Mouse (Mus musculus): ENCODE data around the gene Trpm6. TPM values are rescaled to one million over a fixed set of nuclear protein-coding genes. Genes with fewer than 3 reads are reported as not detected.

Trpm6 gene
- polyA plus RNA-seq, 1 experiment from 2014 or later: 0.36 TPM

- no peaks in the 10 kb centered on the region for H3K9me3 ChIP-seq (replicated peaks; ENCODE audit: control insufficient read depth, low read length)
- H3K27me3 ChIP-seq (replicated peaks; ENCODE audit: control insufficient read depth, insufficient read depth, low read length): no peaks in the 10 kb centered on the region
- H3K36me3 ChIP-seq (ENCODE audit: control insufficient read depth, insufficient read depth, low read length): no peaks in the 10 kb centered on the region
- no peaks in the 10 kb centered on the region for H3K4me1 ChIP-seq (ENCODE audit: control insufficient read depth, insufficient read depth, low read length)
- no peak overlapping the region for H3K4me3 ChIP-seq (ENCODE audit: low read depth, low read length)
- no peak overlapping the region for H3K9ac ChIP-seq (ENCODE audit: low read length)
- no peak for ATAC-seq
- no peak for DNase-seq (ENCODE audit: low spot score)
- no peak overlapping the region for H3K4me2 ChIP-seq (ENCODE audit: low read length)
- 90% methylated on average over 2 of the region's 2 CpGs for WGBS
- H3K27ac ChIP-seq (ENCODE audit: low read depth, low read length): no peak overlapping the region
Measured at GRCm38 (mm10) chr19:18725186-18725585, 24.6 kb upstream of the Trpm6 start.

- Histone ChIP-seq H3K27me3 (replicated peaks; ENCODE audit: control insufficient read depth, insufficient read depth, low read length) (no peaks in the 10 kb centered on the region), H3K9ac (ENCODE audit: low read length) (no peak overlapping the region), H3K4me2 (ENCODE audit: low read length) (no peak overlapping the region), H3K27ac (ENCODE audit: low read depth, low read length) (no peak overlapping the region), H3K36me3 (ENCODE audit: control insufficient read depth, insufficient read depth, low read length) (no peaks in the 10 kb centered on the region), H3K4me3 (ENCODE audit: low read depth, low read length) (no peak overlapping the region), H3K9me3 (replicated peaks; ENCODE audit: control insufficient read depth, low read length) (no peaks in the 10 kb centered on the region), H3K4me1 (ENCODE audit: control insufficient read depth, insufficient read depth, low read length) (no peaks in the 10 kb centered on the region)
- WGBS: 85% methylated on average over 7 of the region's 7 CpGs
- DNase-seq (ENCODE audit: low spot score) (no peak), ATAC-seq (no peak)
Measured at GRCm38 (mm10) chr19:18730255-18730654, 19.5 kb upstream of the Trpm6 start.

DNA sequence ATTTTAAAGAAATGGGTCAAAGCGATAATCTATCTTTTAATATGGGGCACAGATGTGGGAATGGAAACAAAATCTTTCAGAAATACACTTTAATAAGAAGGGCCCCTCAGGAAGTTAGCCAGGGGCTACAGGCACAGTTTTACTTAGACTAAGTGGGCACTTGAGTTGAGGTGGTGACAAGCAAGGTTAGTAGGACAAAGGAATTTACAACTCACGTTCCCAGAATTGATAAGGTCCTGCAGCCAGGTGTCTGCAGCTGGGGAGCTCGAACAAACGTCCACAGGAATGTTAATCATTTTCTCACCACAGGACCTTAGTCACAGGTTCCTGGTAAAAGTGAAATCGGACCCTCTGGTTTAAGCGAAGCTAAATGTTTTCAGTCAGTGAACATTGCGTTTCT is 18.7 kb upstream of the Trpm6 start:
- no peaks in the 10 kb centered on the region for H3K9me3 ChIP-seq (replicated peaks; ENCODE audit: control insufficient read depth, low read length)
- ATAC-seq: no peak
- H3K4me3 ChIP-seq (ENCODE audit: low read depth, low read length): no peak overlapping the region
- no peaks in the 10 kb centered on the region for H3K4me1 ChIP-seq (ENCODE audit: control insufficient read depth, insufficient read depth, low read length)
- H3K27ac ChIP-seq (ENCODE audit: low read depth, low read length): no peak overlapping the region
- WGBS: 66% methylated on average over 7 of the region's 7 CpGs
- H3K4me2 ChIP-seq (ENCODE audit: low read length): no peak overlapping the region
- H3K27me3 ChIP-seq (replicated peaks; ENCODE audit: control insufficient read depth, insufficient read depth, low read length): no peaks in the 10 kb centered on the region
- H3K36me3 ChIP-seq (ENCODE audit: control insufficient read depth, insufficient read depth, low read length): no peaks in the 10 kb centered on the region
- no peak for DNase-seq (ENCODE audit: low spot score)
- no peak overlapping the region for H3K9ac ChIP-seq (ENCODE audit: low read length)

DNA sequence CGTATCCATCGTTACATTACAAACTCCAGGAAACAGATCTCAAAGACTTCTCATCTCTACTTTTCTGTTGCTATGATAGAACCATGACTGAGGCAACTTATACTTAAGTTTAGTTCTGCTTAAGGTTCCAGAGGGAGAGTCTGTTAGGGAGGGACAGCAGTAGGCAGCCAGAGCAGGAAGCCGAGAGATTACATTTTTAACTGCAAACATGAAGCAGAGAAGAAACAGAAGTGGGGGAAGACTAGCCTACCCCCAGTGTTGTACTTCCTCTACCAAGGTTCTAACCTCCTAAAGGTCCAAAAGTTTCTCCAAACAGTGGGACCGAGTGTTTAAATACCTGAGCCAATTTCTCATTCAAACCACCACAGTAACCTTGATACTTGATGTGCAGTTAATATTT is 13.9 kb upstream of the Trpm6 start:
- WGBS: 93% methylated on average over 4 of the region's 4 CpGs
- no peak for DNase-seq (ENCODE audit: low spot score)

GRCm38 (mm10) chr19:18739146-18739545 is 10.6 kb upstream of the Trpm6 start:
- Histone ChIP-seq H3K9ac (ENCODE audit: low read length) (no peak overlapping the region), H3K9me3 (replicated peaks; ENCODE audit: control insufficient read depth, low read length) (no peaks in the 10 kb centered on the region), H3K27me3 (replicated peaks; ENCODE audit: control insufficient read depth, insufficient read depth, low read length) (no peaks in the 10 kb centered on the region), H3K4me3 (ENCODE audit: low read depth, low read length) (no peak overlapping the region), H3K4me2 (ENCODE audit: low read length) (no peak overlapping the region), H3K36me3 (ENCODE audit: control insufficient read depth, insufficient read depth, low read length) (no peaks in the 10 kb centered on the region), H3K4me1 (ENCODE audit: control insufficient read depth, insufficient read depth, low read length) (no peaks in the 10 kb centered on the region), H3K27ac (ENCODE audit: low read depth, low read length) (no peak overlapping the region)
- DNase-seq (ENCODE audit: low spot score): no peak
- ATAC-seq: no peak
- 85% methylated on average over 7 of the region's 7 CpGs for WGBS

More for the DNA sequence above, 13.9 kb upstream of the Trpm6 start:
- Histone ChIP-seq H3K27ac (ENCODE audit: low read depth, low read length) (no peak overlapping the region), H3K4me1 (ENCODE audit: control insufficient read depth, insufficient read depth, low read length) (no peaks in the 10 kb centered on the region), H3K4me3 (ENCODE audit: low read depth, low read length) (no peak overlapping the region), H3K27me3 (replicated peaks; ENCODE audit: control insufficient read depth, insufficient read depth, low read length) (no peaks in the 10 kb centered on the region), H3K36me3 (ENCODE audit: control insufficient read depth, insufficient read depth, low read length) (no peaks in the 10 kb centered on the region), H3K4me2 (ENCODE audit: low read length) (no peak overlapping the region), H3K9me3 (replicated peaks; ENCODE audit: control insufficient read depth, low read length) (no peaks in the 10 kb centered on the region), H3K9ac (ENCODE audit: low read length) (no peak overlapping the region)
- no peak for ATAC-seq

- no peaks in the 10 kb centered on the region for H3K27me3 ChIP-seq (replicated peaks; ENCODE audit: control insufficient read depth, insufficient read depth, low read length)
- no peak overlapping the region for H3K27ac ChIP-seq (ENCODE audit: low read depth, low read length)
- DNase-seq (ENCODE audit: low spot score): no peak
- no peak for ATAC-seq
- H3K4me1 ChIP-seq (ENCODE audit: control insufficient read depth, insufficient read depth, low read length): no peaks in the 10 kb centered on the region
- 88% methylated on average over 5 of the region's 5 CpGs for WGBS
- no peaks in the 10 kb centered on the region for H3K36me3 ChIP-seq (ENCODE audit: control insufficient read depth, insufficient read depth, low read length)
- H3K4me2 ChIP-seq (ENCODE audit: low read length): no peak overlapping the region
- no peak overlapping the region for H3K4me3 ChIP-seq (ENCODE audit: low read depth, low read length)
- H3K9ac ChIP-seq (ENCODE audit: low read length): no peak overlapping the region
- no peaks in the 10 kb centered on the region for H3K9me3 ChIP-seq (replicated peaks; ENCODE audit: control insufficient read depth, low read length)
Measured at GRCm38 (mm10) chr19:18743946-18744345, 5.8 kb upstream of the Trpm6 start.

- DNase-seq (ENCODE audit: low spot score): no peak
- Histone ChIP-seq H3K27me3 (replicated peaks; ENCODE audit: control insufficient read depth, insufficient read depth, low read length) (0 out of 2 replicates have a peak, but pooled peaks cover 4% of the 10 kb centered on the region), H3K9ac (ENCODE audit: low read length) (no peak overlapping the region), H3K9me3 (replicated peaks; ENCODE audit: control insufficient read depth, low read length) (no peaks in the 10 kb centered on the region), H3K4me1 (ENCODE audit: control insufficient read depth, insufficient read depth, low read length) (no peaks in the 10 kb centered on the region; the same call in 1 of the 2 replicates), H3K4me2 (ENCODE audit: low read length) (no peak overlapping the region), H3K27ac (ENCODE audit: low read depth, low read length) (no peak overlapping the region), H3K4me3 (ENCODE audit: low read depth, low read length) (no peak overlapping the region), H3K36me3 (ENCODE audit: control insufficient read depth, insufficient read depth, low read length) (no peaks in the 10 kb centered on the region)
- ATAC-seq: no peak
- 90% methylated on average over 5 of the region's 5 CpGs for WGBS
Measured at GRCm38 (mm10) chr19:18746576-18747340, 3.0 kb upstream of the Trpm6 start.

DNA sequence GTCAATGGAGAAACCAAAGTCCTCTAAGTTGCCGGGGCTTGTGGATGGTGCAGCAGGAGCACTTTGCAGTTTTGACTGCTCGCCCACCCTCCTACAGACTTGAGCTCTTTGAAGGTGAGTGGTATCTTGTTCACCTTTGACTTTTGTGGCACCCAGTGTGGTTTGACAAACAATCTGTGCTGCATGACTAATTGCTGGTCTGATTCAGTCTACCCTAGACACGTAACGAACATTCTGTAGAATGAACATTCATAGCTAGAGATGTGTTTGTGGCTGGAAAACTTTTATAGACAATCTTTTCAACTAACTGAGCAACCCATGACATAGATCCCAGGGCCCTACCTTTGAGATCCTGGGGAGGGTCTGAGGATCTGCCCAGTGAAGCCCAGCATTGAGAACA is 2.4 kb upstream of the Trpm6 start:
- Histone ChIP-seq H3K27ac (ENCODE audit: low read depth, low read length) (no peak overlapping the region), H3K36me3 (ENCODE audit: control insufficient read depth, insufficient read depth, low read length) (no peaks in the 10 kb centered on the region), H3K4me3 (ENCODE audit: low read depth, low read length) (no peak overlapping the region), H3K27me3 (replicated peaks; ENCODE audit: control insufficient read depth, insufficient read depth, low read length) (0 out of 2 replicates have a peak, but pooled peaks cover 4% of the 10 kb centered on the region), H3K4me2 (ENCODE audit: low read length) (no peak overlapping the region), H3K9ac (ENCODE audit: low read length) (no peak overlapping the region), H3K4me1 (ENCODE audit: control insufficient read depth, insufficient read depth, low read length) (no peaks in the 10 kb centered on the region; the same call in 1 of the 2 replicates), H3K9me3 (replicated peaks; ENCODE audit: control insufficient read depth, low read length) (no peaks in the 10 kb centered on the region)
- WGBS: 88% methylated on average over 4 of the region's 4 CpGs
- DNase-seq (ENCODE audit: low spot score) (no peak), ATAC-seq (no peak)

- no peak overlapping the region for H3K4me2 ChIP-seq (ENCODE audit: low read length)
- no peaks in the 10 kb centered on the region for H3K9me3 ChIP-seq (replicated peaks; ENCODE audit: control insufficient read depth, low read length)
- no peaks in the 10 kb centered on the region for H3K4me1 ChIP-seq (ENCODE audit: control insufficient read depth, insufficient read depth, low read length)
- no peak for ATAC-seq
- H3K36me3 ChIP-seq (ENCODE audit: control insufficient read depth, insufficient read depth, low read length): no peaks in the 10 kb centered on the region
- no peak overlapping the region for H3K27ac ChIP-seq (ENCODE audit: low read depth, low read length)
- H3K4me3 ChIP-seq (ENCODE audit: low read depth, low read length): no peak overlapping the region
- H3K9ac ChIP-seq (ENCODE audit: low read length): no peak overlapping the region
- H3K27me3 ChIP-seq (replicated peaks; ENCODE audit: control insufficient read depth, insufficient read depth, low read length): no peaks in the 10 kb centered on the region
- no peak for DNase-seq (ENCODE audit: low spot score)
Measured at GRCm38 (mm10) chr19:18757191-18757590, 7.4 kb downstream of the Trpm6 start.

Data from forebrain, embryonic 14.5 days (tissue).